Mouse (Mus musculus) layer of hippocampus, adult 9-10 months (tissue): ENCODE data around the gene Nme3.
"Not testable (repeated sequence)": the region's sequence is repeated elsewhere in the genome, so short reads cannot be mapped to it uniquely, and the experiment has no call there.

ENCODE experiments used
- DNase-seq: peaks from one replicate; pipeline ENCODE4 v3.0.0; 2022; ENCODE audit warnings: low spot score

Nme3 gene

DNA sequence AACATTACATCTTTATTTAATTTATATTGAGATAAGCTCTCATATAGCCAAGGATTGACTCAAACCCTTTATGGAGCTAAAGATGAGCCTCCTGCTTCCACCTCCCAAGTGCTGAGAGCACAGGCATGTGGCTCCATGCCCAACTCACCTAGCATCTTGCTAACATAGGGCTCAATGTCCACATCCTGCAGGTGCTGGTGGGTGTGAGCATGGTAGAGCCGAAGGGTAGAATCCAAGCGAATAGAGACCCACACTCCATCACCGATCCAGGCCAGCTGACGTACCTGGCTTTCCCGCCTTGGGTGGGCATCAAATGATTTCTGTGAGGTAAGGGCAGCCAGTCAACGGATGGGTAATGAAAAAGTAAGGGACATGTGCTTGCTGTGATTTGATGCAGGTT is 3.7 kb downstream of the Nme3 start:
- no peak for DNase-seq

DNA sequence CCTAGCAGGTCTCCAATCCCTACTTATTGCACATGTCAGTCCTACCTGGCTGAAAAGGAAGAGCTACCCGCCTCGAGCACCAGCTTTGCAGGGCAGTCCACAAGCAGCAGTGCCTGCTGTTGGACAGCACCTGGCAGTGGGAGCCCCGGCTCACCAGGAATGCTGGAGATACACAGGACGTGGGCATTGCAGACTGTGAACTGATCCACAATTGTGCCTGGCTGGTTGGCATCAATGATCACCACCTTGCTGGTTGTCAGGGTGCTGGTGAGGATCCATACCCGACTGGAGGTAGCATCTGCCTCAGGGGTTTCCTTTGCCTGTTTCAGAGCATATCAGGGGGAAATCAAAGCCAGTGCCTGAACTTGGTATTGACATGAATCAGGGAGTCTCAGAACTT is 5.8 kb downstream of the Nme3 start:
- no peak for DNase-seq

DNA sequence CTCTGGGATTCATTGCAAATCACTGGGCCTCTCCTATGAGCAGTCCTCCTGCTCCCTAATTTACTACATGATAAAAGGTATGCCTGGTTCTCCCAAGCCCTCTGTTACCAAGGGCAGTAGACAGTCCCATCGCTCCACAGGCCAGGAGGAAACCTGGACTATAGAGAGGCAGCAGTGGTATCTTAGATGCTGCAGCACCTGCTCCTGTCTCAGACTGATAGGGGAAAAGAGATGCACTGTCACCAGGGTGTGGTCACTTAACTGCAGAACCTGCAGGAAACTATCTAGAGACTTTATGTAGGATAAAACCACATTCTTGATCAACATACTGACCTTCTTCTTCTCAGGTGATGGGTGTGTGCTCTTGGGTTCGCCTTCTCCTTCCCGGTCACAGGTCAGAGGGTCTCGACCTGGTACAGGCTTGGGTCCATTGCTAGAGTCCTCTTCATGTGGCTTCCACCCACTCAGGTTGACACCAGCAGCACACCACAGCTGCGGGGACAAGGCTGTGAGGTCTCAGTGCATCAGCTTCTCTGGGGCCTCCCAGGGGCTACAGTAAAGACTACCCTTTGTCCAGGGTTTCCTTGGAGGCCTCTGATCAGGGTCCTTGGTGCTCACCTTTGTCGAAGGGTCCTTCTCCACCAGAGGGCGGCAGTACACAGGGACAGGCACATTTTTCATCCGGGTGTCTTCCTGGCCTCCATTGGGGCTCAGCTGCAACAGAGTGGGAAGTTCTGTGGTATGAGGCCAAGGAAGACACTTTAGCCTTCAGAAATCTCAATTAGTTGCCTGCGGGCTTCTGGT is 6.6 kb downstream of the Nme3 start:
- no peak for DNase-seq

DNA sequence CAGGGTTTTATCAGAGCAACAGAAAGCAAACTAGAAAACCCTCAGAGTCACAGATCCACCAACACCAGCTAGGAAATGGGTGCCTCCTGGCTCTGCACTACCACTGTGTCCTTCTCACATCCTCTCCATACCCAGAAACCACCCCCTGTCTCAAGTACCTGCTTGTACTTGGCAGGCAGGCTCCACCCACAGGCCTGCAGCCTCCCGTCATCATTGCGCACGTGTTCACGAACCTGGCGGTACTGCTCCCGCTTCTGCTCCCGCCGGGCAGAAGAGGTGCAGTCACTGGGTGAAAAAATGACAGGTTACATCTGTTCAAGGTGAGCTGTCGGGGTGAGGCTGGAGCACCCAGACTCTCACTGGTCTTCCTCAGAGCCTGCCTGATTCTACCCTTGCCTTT is 7.5 kb downstream of the Nme3 start:
- DNase-seq, result no peak

- DNase-seq, result no peak
Observed at GRCm38 (mm10) chr17:24907591-24907990, 11.3 kb downstream of the Nme3 start.

- DNase-seq, result no peak
Observed at GRCm38 (mm10) chr17:24913984-24914383, 17.7 kb downstream of the Nme3 start.

DNA sequence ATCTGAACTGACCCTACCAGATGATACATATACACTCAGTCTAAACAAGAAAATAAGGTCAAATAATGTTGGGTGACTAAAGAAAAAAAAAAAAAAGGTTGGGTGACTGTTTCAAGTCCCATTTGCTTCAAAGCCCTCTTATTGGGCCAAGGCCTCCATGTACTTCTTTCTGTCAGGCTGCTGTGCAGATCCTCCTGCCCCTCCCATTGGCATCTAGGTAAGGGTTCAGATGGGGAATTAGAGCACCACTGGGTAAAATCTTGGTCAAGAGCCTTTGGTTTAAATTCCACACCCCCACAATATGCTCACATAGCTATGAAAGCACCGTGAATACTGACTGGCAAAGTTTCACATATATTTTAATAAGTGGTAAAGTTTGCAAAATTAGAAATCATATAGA is 26.9 kb downstream of the Nme3 start:
- DNase-seq, result no peak

- no peak for DNase-seq
Observed at GRCm38 (mm10) chr17:24929506-24929905, 33.2 kb downstream of the Nme3 start.

- DNase-seq, result no peak
Observed at GRCm38 (mm10) chr17:24932431-24932830, 36.1 kb downstream of the Nme3 start.

DNA sequence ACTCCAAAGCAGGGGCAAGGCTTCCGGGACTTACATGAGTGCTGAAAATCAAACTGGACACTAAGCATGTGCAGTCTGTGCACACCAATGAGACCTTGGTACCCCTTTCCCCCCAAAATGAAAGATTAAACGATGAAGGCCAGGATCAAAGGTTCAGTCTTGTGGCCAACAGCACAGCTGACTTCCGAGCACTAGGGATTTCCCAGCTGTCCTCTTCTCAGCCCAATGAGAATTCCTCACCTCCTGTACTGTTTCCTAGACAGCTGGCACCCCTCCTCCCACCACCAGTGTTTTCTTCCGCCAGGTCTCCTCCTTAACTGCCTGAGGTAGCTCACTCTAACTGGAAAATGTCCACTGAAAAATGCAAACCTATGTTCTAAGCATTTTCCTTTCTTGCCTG is 36.9 kb downstream of the Nme3 start:
- DNase-seq, result no peak

GRCm38 (mm10) chr17:24934926-24935325 is 38.6 kb downstream of the Nme3 start:
- no peak for DNase-seq

- no peak for DNase-seq
Observed at GRCm38 (mm10) chr17:24935666-24936065, 39.4 kb downstream of the Nme3 start.

- DNase-seq, result peak; percentile 83
Observed at GRCm38 (mm10) chr17:24936259-24937237, 40.2 kb downstream of the Nme3 start, which contains the start of gene Mapk8ip3. Gene Mapk8ip3, minus strand, starts transcription at chr17:24936977.

DNA sequence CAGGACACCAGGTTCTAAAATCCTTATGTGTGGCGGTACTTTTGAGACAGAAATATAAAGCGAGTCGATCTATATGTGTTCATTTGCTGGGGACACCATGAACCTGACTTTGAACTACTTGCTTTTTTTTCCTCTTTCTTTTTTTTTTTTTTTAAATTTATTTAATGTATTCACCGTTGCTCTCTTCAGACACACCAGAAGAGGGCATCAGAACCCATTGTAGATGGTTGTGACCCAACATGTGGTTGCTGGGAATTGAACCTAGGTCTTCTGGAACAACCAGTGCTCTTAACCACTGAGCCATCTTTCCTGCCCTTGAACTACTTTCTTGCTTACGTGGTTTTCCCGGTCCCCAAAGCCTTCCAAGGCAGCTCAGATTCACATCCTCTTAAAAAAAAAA is 41.0 kb downstream of the Nme3 start:
- no peak for DNase-seq

DNA sequence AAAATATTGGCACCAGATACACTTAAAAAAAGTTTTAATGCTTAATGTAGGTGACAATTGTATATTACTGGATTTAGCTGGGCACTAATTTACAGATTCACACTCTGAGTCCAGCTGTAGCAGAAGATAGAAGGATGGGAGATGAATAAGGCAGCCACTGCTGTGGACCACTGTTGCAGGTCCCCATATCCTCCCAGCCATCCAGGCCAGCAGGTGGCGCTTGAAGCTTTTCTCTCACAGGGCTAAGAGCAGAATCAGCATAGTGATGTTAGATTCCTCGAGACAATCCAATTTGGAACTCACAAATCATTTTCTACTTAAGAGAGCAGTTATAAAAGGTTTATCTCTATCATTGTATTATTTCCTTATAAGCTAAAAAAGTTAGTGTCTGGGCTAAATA is 46.2 kb downstream of the Nme3 start:
- DNase-seq, result not testable (repeated sequence)

- no peak for DNase-seq
Observed at GRCm38 (mm10) chr17:24943036-24943435, 46.7 kb downstream of the Nme3 start.

DNA sequence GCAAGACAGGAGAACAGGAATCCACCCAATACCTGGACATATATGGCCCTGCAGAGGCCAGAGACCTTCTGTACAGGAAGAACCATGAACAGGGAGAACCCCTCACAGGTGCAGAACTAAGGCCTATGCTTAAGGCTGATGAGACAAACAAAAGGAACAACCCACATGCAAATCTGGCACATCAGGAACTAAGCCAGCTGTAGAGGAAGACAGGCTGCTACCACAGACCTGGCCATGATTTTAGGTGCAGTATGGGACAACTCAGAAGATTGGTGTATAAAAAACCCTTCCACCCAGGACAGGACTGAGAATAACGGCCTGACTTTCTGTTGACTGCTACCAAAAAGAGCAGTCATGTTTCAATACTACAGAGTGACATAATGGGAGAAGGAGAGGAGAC is 47.3 kb downstream of the Nme3 start:
- not testable (repeated sequence) for DNase-seq
